Mouse (Mus musculus) neural tube, embryonic 11.5 days (tissue): ENCODE results near the gene Akr1c19. TPM values are rescaled to one million over a fixed set of nuclear protein-coding genes. Genes with fewer than 3 reads are reported as not detected.
A peak's percentile ranks its signal among the peaks of the same experiment; 100 is the strongest.
"Not testable (repeated sequence)": the region's sequence is repeated elsewhere in the genome, so short reads cannot be mapped to it uniquely, and the experiment has no call there.

Experiments used
- ATAC-seq: fragments of 200-750 bp; cut with Nextera tagmentation; 2 replicates; pipeline ENCODE4 v1.8.0; 2017; ENCODE audit warnings: moderate number of reproducible peaks, mild to moderate bottlenecking, moderate TSS enrichment, moderate library complexity; ENCODE audit not compliant: insufficient read depth, low FRiP score, low TSS enrichment
- DNase-seq: peaks from one replicate; pipeline ENCODE4 v3.0.0-alpha.2; 2015; ENCODE audit warnings: low spot score
- H3K27ac ChIP-seq: fragments of 300-500 bp; sonication (generic); 2 replicates; pipeline ENCODE4 v1.5.1; 2014; ENCODE audit warnings: low read depth, mild to moderate bottlenecking, low read length
- H3K27me3 ChIP-seq: fragments of 300-500 bp; sonication (generic); 2 replicates; pipeline ENCODE4 v1.6.1; 2014; ENCODE audit warnings: mild to moderate bottlenecking, low read length, mixed read lengths; ENCODE audit not compliant: control insufficient read depth, insufficient read depth
- H3K36me3 ChIP-seq: fragments of 300-500 bp; sonication (generic); 2 replicates; pipeline ENCODE4 v1.6.1; 2014; ENCODE audit warnings: mild to moderate bottlenecking, low read length, moderate library complexity, mixed read lengths; ENCODE audit not compliant: control insufficient read depth, insufficient read depth
- H3K4me1 ChIP-seq: fragments of 300-500 bp; sonication (generic); 2 replicates; pipeline ENCODE4 v1.6.1; 2014; ENCODE audit warnings: low read length, mixed read lengths; ENCODE audit not compliant: control insufficient read depth, insufficient read depth
- H3K4me2 ChIP-seq: fragments of 300-500 bp; sonication (generic); 2 replicates; pipeline ENCODE4 v1.6.1; 2014; ENCODE audit warnings: low read depth, mild to moderate bottlenecking, moderate library complexity
- H3K4me3 ChIP-seq: fragments of 300-500 bp; sonication (generic); 2 replicates; pipeline ENCODE4 v1.5.1; 2014; ENCODE audit warnings: low read depth, low read length
- H3K9ac ChIP-seq: fragments of 300-500 bp; sonication (generic); 2 replicates; pipeline ENCODE4 v1.6.1; 2014; ENCODE audit warnings: mild to moderate bottlenecking, low read length
- H3K9me3 ChIP-seq: fragments of 300-500 bp; sonication (generic); 2 replicates; pipeline ENCODE4 v1.6.1; 2016; ENCODE audit warnings: low read length; ENCODE audit not compliant: control insufficient read depth
- WGBS: fragments of 180-500 bp; shearing (Covaris S2); extraction: QIAGEN DNeasy Blood & Tissue Kit; methylation state at CpG from one replicate; pipeline ENCODE4 v1.1.7; 2014; 5-methylcytosine and 5-hydroxymethylcytosine counted together
- polyA plus RNA-seq: library from polyadenylated mRNA; unstranded; fragments of >200 nt; fragmentation: Nextera tagmentation; extraction: Ambion mirVana; gene quantifications from 2 replicates; pipeline ENCODE4 v1.2.1, GENCODE M21; 2014

Akr1c19 gene
- polyA plus RNA-seq, 1 experiment from 2014 or later: 0.76 TPM

DNA sequence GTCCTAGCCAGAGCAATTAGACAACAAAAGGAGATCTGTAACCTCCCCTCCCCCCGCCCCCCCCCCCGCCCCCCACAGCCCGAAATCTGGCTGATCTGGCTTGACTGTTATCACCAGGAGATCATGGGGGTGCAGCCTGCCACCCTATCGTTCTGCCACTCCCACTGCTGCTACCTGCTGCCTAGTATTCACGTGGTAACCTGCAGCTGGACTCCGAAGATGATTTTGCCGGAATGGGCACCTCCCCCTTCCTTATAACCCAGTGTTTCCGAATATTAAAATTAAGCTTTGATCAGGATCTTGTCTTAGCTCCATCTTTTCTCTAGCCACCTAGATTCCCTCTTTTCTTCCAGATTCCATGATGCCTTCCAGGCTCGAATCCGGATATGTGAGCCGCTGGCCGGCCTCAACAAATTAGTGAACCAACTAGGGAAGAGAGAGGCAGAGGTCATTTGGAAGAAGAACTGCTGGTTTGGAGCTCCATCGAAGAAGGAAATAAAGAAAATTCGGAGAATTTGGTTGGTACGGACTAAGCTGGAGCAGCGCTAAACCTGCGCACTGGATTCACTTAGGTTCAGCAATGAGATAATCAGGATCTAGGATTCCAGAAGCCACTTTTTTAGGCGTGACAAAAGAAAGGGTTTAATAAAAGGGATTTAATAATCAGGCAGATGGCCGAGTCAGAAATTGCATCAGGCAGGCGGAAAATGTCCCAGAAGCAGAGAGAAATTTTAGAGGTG, 16.8 kb upstream of the Akr1c19 start:
- H3K4me1 ChIP-seq: no peaks in the 10 kb centered on the region
- H3K27me3 ChIP-seq: no peaks in the 10 kb centered on the region
- H3K36me3 ChIP-seq: no peaks in the 10 kb centered on the region
- H3K9ac ChIP-seq: no peak overlapping the region
- 78% methylated on average over 18 of the region's 20 CpGs for WGBS
- DNase-seq (no peak), ATAC-seq (no peak)
- no peak overlapping the region for H3K4me3 ChIP-seq
- H3K27ac ChIP-seq: no peak overlapping the region
- H3K4me2 ChIP-seq: no peak overlapping the region
- H3K9me3 ChIP-seq: no peaks in the 10 kb centered on the region

DNA sequence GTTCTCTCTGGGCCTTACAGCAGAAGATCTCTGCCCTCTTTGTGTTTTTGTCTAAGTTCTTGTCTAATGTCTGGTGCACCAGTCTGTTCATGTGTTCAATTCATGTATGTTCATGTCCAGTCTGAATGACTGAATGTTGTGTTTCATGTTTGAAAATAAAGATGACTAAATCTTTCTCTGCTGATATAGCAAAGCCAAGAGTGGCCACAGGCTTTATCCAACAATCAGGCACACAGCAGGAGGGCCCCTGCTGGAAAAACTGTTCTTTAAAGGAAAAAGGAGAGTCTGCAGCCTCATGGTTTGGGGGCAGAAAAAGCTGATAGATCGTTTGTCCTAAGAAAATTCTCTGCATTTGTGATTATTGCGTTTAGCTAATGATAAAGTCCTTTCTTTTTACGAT, 16.2 kb upstream of the Akr1c19 start:
- DNase-seq (no peak), ATAC-seq (no peak)
- Histone ChIP-seq H3K4me3 (no peak overlapping the region), H3K4me2 (no peak overlapping the region), H3K27me3 (no peaks in the 10 kb centered on the region), H3K9ac (no peak overlapping the region), H3K36me3 (no peaks in the 10 kb centered on the region), H3K4me1 (no peaks in the 10 kb centered on the region), H3K9me3 (no peaks in the 10 kb centered on the region), H3K27ac (no peak overlapping the region)
- 65% methylated on average over 3 of the region's 3 CpGs for WGBS

DNA sequence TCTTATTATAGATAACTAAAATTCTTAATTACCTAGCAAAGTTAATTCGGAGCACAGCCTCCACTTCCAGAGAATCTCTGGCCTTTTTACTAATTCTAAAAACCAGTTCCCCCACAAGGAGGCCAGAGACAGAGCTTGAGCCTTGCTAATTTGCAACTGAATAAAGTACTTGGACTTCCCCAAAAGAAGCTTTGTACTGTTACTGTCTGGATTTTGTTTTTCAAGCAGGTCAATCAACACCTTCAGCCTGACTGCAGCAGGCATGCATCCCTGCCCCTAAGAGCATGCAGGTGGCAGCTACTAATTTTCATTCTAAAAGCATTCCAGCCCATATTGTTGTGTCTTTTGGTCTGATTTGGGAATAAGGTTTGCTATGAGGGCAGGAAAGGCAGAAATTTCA, 13.0 kb upstream of the Akr1c19 start:
- H3K9me3 ChIP-seq, DNase-seq, H3K4me2 ChIP-seq, H3K9ac ChIP-seq, ATAC-seq, H3K4me3 ChIP-seq, H3K27me3 ChIP-seq, H3K27ac ChIP-seq, H3K4me1 ChIP-seq, H3K36me3 ChIP-seq: not testable (repeated sequence)
- 94% methylated on average over 1 of the region's 1 CpGs for WGBS

DNA sequence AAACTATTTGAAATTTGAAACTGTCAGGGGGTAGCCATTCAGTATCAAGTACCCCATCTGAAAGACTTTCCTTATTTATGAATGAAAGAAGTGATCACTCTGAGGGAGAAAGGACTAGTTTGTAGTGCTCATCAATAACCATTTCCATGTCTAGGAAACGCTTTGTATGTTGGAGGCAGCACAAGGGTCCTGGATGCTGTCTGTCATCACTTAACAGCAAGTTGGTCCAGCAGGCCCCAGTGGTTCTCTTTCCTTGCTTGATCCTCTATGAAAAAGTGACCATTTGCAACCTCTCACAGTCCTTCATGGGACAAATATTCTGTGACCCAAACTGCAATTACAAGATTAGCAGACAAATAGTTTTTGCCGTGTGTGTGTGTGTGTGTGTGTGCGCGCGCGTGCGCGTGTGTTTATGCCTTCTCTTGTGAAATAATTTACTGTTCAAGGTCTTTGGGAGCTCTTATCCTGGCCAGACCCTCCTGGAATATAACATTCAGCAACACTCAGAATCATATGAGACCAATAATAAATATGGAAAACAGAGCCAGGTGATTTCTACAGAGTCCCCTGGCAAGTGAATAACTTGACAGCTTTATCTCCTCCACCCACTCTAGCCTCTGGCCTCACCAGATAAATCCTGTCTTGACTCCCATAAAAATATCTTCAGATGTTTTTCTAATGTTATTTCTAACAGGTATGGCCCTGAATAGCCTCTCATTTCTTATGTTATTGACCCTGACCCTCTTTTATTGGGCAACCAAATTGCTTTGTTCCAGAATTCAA, 2.5 kb downstream of the Akr1c19 start:
- ATAC-seq: no peak
- H3K4me1 ChIP-seq: no peaks in the 10 kb centered on the region
- DNase-seq: no peak
- H3K27ac ChIP-seq: no peak overlapping the region
- H3K9me3 ChIP-seq: no peaks in the 10 kb centered on the region
- no peaks in the 10 kb centered on the region for H3K27me3 ChIP-seq
- WGBS: 94% methylated on average over 8 of the region's 8 CpGs
- H3K36me3 ChIP-seq: no peaks in the 10 kb centered on the region
- H3K9ac ChIP-seq: no peak overlapping the region
- no peak overlapping the region for H3K4me2 ChIP-seq
- no peak overlapping the region for H3K4me3 ChIP-seq

DNA sequence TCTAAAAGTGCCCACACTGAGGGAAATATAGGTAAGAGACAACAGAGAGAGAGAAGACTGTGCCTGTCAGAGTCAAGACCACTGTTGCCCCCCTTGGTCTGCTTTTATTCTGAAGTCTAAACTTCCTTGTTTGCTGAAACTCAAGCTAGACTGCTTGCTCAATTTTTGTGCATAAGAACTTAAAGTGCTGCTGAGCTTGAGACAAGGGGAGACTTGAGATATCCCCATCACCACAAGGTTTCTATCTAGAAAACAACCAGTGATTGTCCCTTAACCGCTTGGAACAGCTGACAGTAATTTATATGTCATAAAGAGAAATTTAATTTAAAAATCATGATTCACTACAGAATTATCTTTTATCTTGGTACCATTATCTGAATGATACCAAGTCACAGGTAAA, 4.6 kb downstream of the Akr1c19 start:
- ATAC-seq: no peak
- 90% methylated on average over 1 of the region's 1 CpGs for WGBS
- Histone ChIP-seq H3K4me2 (no peak overlapping the region), H3K4me3 (no peak overlapping the region), H3K4me1 (no peaks in the 10 kb centered on the region), H3K9me3 (no peaks in the 10 kb centered on the region), H3K9ac (no peak overlapping the region), H3K27ac (no peak overlapping the region), H3K27me3 (no peaks in the 10 kb centered on the region), H3K36me3 (no peaks in the 10 kb centered on the region)
- no peak for DNase-seq

DNA sequence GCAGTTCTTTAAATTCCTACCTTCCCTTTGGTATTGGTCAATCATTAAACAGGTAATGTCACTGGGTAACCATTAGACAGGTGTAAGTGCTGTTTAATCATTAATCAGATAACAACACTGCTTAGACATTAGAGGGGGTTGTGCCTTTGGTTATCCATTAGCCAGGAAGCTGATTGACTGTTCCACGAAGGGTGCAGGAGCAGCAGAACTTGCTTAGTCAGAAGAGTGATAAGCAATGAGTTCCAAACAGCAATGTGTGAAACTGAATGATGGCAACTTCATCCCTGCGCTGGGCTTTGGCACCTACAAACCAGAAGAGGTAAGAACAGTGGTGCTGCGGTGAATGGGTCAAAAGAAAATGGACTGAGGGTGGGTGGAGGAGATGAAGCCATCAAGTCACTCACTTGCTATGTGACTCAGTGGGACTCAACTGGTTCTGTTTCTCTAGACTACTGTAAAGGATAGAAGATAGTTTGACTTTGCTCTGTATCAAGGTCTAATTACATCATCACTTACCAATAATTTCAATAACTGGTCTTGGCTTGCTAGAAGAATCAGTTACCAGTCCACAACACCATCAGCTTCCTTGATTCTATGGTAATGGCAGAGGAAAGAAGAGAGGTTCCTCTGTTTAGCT, 5.2 kb downstream of the Akr1c19 start:
- Histone ChIP-seq H3K9me3 (no peaks in the 10 kb centered on the region), H3K9ac (no peak overlapping the region), H3K27me3 (no peaks in the 10 kb centered on the region), H3K36me3 (no peaks in the 10 kb centered on the region), H3K4me3 (no peak overlapping the region), H3K27ac (no peak overlapping the region), H3K4me1 (no peaks in the 10 kb centered on the region), H3K4me2 (no peak overlapping the region)
- DNase-seq: no peak
- WGBS: 71% methylated on average over 3 of the region's 3 CpGs
- ATAC-seq: no peak

GRCm38 (mm10) chr13:4244861-4245559, 16.5 kb downstream of the Akr1c19 start:
- H3K9ac ChIP-seq: peak overlapping the region; percentile 44
- H3K4me2 ChIP-seq: peak overlapping the region; percentile 41
- no peaks in the 10 kb centered on the region for H3K4me1 ChIP-seq
- peak; percentile 87 for ATAC-seq
- no peaks in the 10 kb centered on the region for H3K27me3 ChIP-seq
- H3K4me3 ChIP-seq: peak overlapping the region; percentile 18
- peak; percentile 60 for DNase-seq
- no peaks in the 10 kb centered on the region for H3K36me3 ChIP-seq
- whole genome bisulfite sequencing: 2% methylated on average over 13 of the region's 13 CpGs
- no peaks in the 10 kb centered on the region for H3K9me3 ChIP-seq
- H3K27ac ChIP-seq: no peak overlapping the region

GRCm38 (mm10) chr13:4249347-4249746, 20.8 kb downstream of the Akr1c19 start:
- WGBS: 56% methylated on average over 3 of the region's 3 CpGs
- no peaks in the 10 kb centered on the region for H3K4me1 ChIP-seq
- DNase-seq (no peak), ATAC-seq (no peak)
- H3K4me2 ChIP-seq: no peak overlapping the region
- H3K27ac ChIP-seq: no peak overlapping the region
- H3K4me3 ChIP-seq: no peak overlapping the region
- no peaks in the 10 kb centered on the region for H3K9me3 ChIP-seq
- no peaks in the 10 kb centered on the region for H3K27me3 ChIP-seq
- no peaks in the 10 kb centered on the region for H3K36me3 ChIP-seq
- H3K9ac ChIP-seq: no peak overlapping the region
